Mouse (Mus musculus): ENCODE data around the gene Epyc. TPM values are rescaled to one million over a fixed set of nuclear protein-coding genes. Genes with fewer than 3 reads are reported as not detected.
"Not testable (repeated sequence)": the region's sequence is repeated elsewhere in the genome, so short reads cannot be mapped to it uniquely, and the experiment has no call there.

Epyc gene
- polyA plus RNA-seq, 1 experiment from 2014 or later, result 0.31 TPM

DNA sequence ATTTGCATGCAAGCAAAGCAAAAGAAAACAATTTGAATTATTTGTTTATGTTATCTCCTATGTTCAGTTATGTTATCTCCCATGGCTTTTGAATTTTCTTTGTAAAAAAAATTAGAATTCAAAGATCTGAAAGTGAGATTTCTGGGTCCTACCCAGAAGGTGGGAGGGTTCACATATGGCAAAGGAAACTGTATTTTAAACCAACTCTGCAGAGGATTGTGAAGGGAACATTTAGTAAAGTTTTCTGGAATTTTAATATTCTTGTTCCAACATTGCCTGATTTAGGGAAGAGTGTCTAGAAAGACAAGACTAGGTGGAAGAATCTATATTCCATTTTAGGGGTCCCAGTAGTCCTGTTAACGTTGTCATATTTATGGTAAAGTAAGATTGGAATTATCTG, 73.4 kb downstream of the Epyc start:
- H3K4me2 ChIP-seq (replicated peaks), result no peak overlapping the region
- no peaks in the 10 kb centered on the region for H3K9me3 ChIP-seq
- no peak for ATAC-seq (replicated peaks)
- no peak overlapping the region for H3K27ac ChIP-seq (replicated peaks)
- no peak overlapping the region for H3K4me3 ChIP-seq
- no peaks in the 10 kb centered on the region for H3K27me3 ChIP-seq
- no peaks in the 10 kb centered on the region for H3K36me3 ChIP-seq
- 90% methylated on average over 1 of the region's 1 CpGs for WGBS
- H3K4me1 ChIP-seq, result peaks cover 9% of the 10 kb centered on the region; the same call in 1 of the 2 replicates
- no peak overlapping the region for H3K9ac ChIP-seq (replicated peaks)

DNA sequence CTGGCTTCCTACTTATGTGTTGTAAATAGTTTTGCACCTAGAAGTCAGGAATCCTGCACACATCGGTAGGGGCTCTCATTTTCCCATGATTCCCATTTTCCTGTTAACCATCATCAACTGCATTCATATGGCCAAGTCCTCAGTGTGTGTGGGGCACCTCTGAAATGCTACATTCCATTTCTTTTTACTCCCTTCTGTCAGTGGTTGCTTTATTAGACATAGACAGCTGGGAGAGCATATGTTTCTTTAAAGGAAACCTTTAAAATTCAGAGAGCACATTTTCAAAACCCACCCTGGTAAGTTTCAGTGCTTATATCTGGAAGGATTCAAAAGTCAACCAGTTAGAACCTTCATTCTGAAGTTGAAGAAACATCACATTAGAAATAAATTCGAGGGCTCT, 74.2 kb downstream of the Epyc start:
- Histone ChIP-seq H3K36me3 (no peaks in the 10 kb centered on the region), H3K27ac (replicated peaks) (no peak overlapping the region), H3K9ac (replicated peaks) (no peak overlapping the region), H3K4me2 (replicated peaks) (no peak overlapping the region), H3K4me1 (peaks cover 9% of the 10 kb centered on the region; the same call in 1 of the 2 replicates), H3K9me3 (no peaks in the 10 kb centered on the region), H3K4me3 (no peak overlapping the region), H3K27me3 (no peaks in the 10 kb centered on the region)
- WGBS, result 64% methylated on average over 2 of the region's 2 CpGs
- ATAC-seq (replicated peaks), result 0 out of 2 replicates have a peak, but pooled peaks have one; percentile 36

DNA sequence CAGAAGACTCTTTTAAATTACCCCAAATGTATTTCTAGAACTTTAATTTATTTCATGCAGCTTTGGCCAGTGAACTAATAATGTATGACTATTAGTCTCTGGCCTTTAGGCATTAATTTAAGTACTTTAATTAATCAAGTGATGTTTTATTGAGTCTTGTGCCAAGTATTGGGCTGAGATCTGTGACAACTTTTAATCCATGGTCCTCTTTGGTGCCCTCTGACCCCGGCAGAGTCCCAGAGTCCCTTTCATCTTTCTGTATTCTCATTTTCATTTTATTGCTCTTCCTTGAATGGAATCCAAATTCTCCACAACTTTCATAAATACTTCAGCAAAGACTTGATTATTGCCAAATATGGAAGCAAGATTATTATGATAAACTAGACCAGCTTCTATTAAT, 76.8 kb downstream of the Epyc start:
- peaks cover under 1% of the 10 kb centered on the region; the same call in 1 of the 2 replicates for H3K4me1 ChIP-seq
- no peak for ATAC-seq (replicated peaks)
- no peak overlapping the region for H3K27ac ChIP-seq (replicated peaks)
- no peaks in the 10 kb centered on the region for H3K36me3 ChIP-seq
- 90% methylated on average over 1 of the region's 1 CpGs for WGBS
- no peaks in the 10 kb centered on the region for H3K27me3 ChIP-seq
- H3K4me3 ChIP-seq, result no peak overlapping the region
- H3K4me2 ChIP-seq (replicated peaks), result no peak overlapping the region
- no peak overlapping the region for H3K9ac ChIP-seq (replicated peaks)
- no peaks in the 10 kb centered on the region for H3K9me3 ChIP-seq

DNA sequence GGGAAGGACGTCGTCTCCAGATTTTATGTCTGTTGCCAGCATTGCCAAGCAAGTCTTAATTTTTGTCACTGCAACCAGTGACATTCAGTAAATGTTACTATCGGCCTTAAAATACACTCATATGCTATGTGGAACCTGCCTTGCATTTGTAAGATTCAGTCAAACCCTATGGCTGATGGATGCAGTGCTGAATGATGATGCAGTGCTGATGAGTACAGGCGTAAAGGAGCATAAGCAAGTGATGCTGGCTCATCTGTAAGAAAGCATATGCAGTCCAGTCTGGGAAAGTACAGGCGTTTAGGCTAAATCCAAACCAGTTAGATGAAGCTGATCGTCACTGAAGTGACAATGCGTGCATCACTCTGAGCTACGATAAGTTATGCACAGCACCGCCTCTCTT, 78.8 kb downstream of the Epyc start:
- WGBS, result 89% methylated on average over 9 of the region's 9 CpGs
- ATAC-seq (replicated peaks), result no peak
- no peak overlapping the region for H3K27ac ChIP-seq (replicated peaks)
- no peaks in the 10 kb centered on the region for H3K9me3 ChIP-seq
- no peak overlapping the region for H3K4me2 ChIP-seq (replicated peaks)
- no peak overlapping the region for H3K4me3 ChIP-seq
- no peak overlapping the region for H3K9ac ChIP-seq (replicated peaks)
- no peaks in the 10 kb centered on the region for H3K27me3 ChIP-seq
- H3K4me1 ChIP-seq, result no peaks in the 10 kb centered on the region
- H3K36me3 ChIP-seq, result no peaks in the 10 kb centered on the region

DNA sequence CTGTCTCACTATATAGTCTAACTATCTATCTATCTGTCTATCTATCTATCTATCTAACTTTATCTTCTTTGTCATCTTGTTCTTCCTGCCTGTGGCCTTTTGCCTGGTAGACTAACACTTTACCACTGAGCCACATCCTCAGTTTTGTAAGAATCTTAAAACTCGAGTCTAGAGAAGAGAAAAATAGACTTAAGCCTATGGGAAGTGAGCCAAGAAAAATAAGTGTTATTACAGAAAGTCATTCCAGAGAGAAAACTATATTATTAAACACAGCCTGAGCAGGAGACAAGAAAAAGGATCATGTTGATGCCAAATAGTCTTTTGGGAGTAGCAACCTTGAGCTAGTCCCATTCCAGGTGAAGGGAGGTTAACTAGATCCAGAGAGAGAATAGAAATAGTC, 82.1 kb downstream of the Epyc start:
- 52% methylated on average over 1 of the region's 1 CpGs for WGBS
- H3K36me3 ChIP-seq, result no peaks in the 10 kb centered on the region
- H3K9me3 ChIP-seq, result no peaks in the 10 kb centered on the region
- no peak overlapping the region for H3K27ac ChIP-seq (replicated peaks)
- H3K4me2 ChIP-seq (replicated peaks), result no peak overlapping the region
- H3K9ac ChIP-seq (replicated peaks), result no peak overlapping the region
- H3K4me1 ChIP-seq, result no peaks in the 10 kb centered on the region
- H3K4me3 ChIP-seq, result no peak overlapping the region
- no peak for ATAC-seq (replicated peaks)
- H3K27me3 ChIP-seq, result no peaks in the 10 kb centered on the region

DNA sequence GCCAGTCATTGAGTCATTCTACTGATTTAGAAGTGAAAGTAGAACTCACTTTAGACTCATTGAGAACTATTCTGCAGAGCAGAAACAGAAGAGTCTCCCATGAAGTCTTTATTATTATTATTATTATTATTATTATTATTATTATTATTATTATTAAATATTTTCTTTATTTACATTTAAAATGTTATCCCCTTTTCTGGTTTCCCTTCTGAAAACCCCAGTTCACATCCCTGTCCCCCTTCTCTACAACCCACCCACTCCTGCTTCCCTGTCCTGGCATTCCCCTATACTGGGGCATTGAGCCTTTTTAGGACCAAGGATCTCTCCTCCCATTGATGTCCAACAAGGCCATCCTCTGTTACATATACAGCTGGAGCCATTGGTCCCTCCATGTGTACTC, 82.8 kb downstream of the Epyc start, which contains the start of gene C030005K15Rik:
Gene C030005K15Rik, minus strand, starts transcription at position 101 of the 400 bp plus-strand sequence.
- H3K27ac ChIP-seq (replicated peaks); H3K4me3 ChIP-seq; H3K4me1 ChIP-seq; H3K4me2 ChIP-seq (replicated peaks); H3K9ac ChIP-seq (replicated peaks); H3K27me3 ChIP-seq; H3K36me3 ChIP-seq; H3K9me3 ChIP-seq; ATAC-seq (replicated peaks): not testable (repeated sequence)

Other genes starting within 250 kb of the Epyc start
- 40.5 and 46.2 TPM in 2 replicates for gene Dcn, start 164.5 kb upstream of the Epyc start, polyA plus RNA-seq (2015; fragmentation: Nextera tagmentation; extraction: Ambion mirVana)
- 12.7 and 14.8 TPM in 2 replicates for gene Lum, start 78.9 kb upstream of the Epyc start, polyA plus RNA-seq (2015; fragmentation: Nextera tagmentation; extraction: Ambion mirVana)
- gene Kera, start 37.2 kb upstream of the Epyc start, polyA plus RNA-seq (2015; fragmentation: Nextera tagmentation; extraction: Ambion mirVana), result not detected in 2 replicates
- gene Ccer1, start 49.0 kb downstream of the Epyc start, polyA plus RNA-seq (2015; fragmentation: Nextera tagmentation; extraction: Ambion mirVana), result not detected in 2 replicates
- gene C030005K15Rik, start 82.7 kb downstream of the Epyc start, polyA plus RNA-seq (2015; fragmentation: Nextera tagmentation; extraction: Ambion mirVana), result not detected in 2 replicates